Mouse (Mus musculus): Measurements from ENCODE around the gene 1110051M20Rik. TPM values are rescaled to one million over a fixed set of nuclear protein-coding genes. Genes with fewer than 3 reads are reported as not detected.
A peak's percentile ranks its signal among the peaks of the same experiment; 100 is the strongest.

The 1110051M20Rik gene
- total RNA-seq, 2 experiments from 2014 or later: 110 to 122 TPM

- Histone ChIP-seq H3K27ac (no peak overlapping the region), H3K4me3 (no peak overlapping the region)
- TF ChIP-seq CTCF (conservative IDR thresholded peaks at IDR 0.05): no peak
- no peak for DNase-seq (ENCODE audit: low spot score in 2 of 2)
Measured at GRCm38 (mm10) chr2:91321923-91322322, 122.6 kb downstream of the 1110051M20Rik start.

GRCm38 (mm10) chr2:91320559-91321529 lies 123.7 kb downstream of the 1110051M20Rik start:
- DNase-seq (ENCODE audit: low spot score in 2 of 2): no peak
- no peak for TF ChIP-seq CTCF (conservative IDR thresholded peaks at IDR 0.05)
- no peak overlapping the region for H3K27ac ChIP-seq
- H3K4me3 ChIP-seq: no peak overlapping the region

GRCm38 (mm10) chr2:91314184-91314583 lies 130.3 kb downstream of the 1110051M20Rik start:
- DNase-seq (ENCODE audit: low spot score in 2 of 2): no peak
- Histone ChIP-seq H3K4me3 (no peak overlapping the region), H3K27ac (peak overlapping the region; percentile 76; the same call in 1 of the 2 replicates)
- TF ChIP-seq CTCF (conservative IDR thresholded peaks at IDR 0.05): no peak

- no peak overlapping the region for H3K4me3 ChIP-seq
- peak in 1 of 2 experiments; percentile 44 for DNase-seq (ENCODE audit: low spot score in 2 of 2)
- H3K27ac ChIP-seq: peak overlapping the region; percentile 76
- no peak for TF ChIP-seq CTCF (conservative IDR thresholded peaks at IDR 0.05)
Measured at GRCm38 (mm10) chr2:91312578-91313311, 131.8 kb downstream of the 1110051M20Rik start.

GRCm38 (mm10) chr2:91309546-91309945 lies 135.0 kb downstream of the 1110051M20Rik start:
- Histone ChIP-seq H3K4me3 (no peak overlapping the region), H3K27ac (no peak overlapping the region)
- no peak for DNase-seq (ENCODE audit: low spot score in 2 of 2)
- no peak for TF ChIP-seq CTCF (conservative IDR thresholded peaks at IDR 0.05)

- TF ChIP-seq CTCF (conservative IDR thresholded peaks at IDR 0.05): no peak
- DNase-seq (ENCODE audit: low spot score in 2 of 2): no peak
- H3K27ac ChIP-seq: peak overlapping the region; percentile 19; the same call in 1 of the 2 replicates
- no peak overlapping the region for H3K4me3 ChIP-seq
Measured at GRCm38 (mm10) chr2:91308680-91309079, 135.8 kb downstream of the 1110051M20Rik start.

- TF ChIP-seq CTCF (conservative IDR thresholded peaks at IDR 0.05): no peak
- DNase-seq (ENCODE audit: low spot score in 2 of 2): no peak
- no peak overlapping the region for H3K4me3 ChIP-seq
- H3K27ac ChIP-seq: no peak overlapping the region
Measured at GRCm38 (mm10) chr2:91306589-91306988, 137.9 kb downstream of the 1110051M20Rik start.

GRCm38 (mm10) chr2:91305926-91306325 lies 138.6 kb downstream of the 1110051M20Rik start:
- TF ChIP-seq CTCF (conservative IDR thresholded peaks at IDR 0.05): no peak
- no peak for DNase-seq (ENCODE audit: low spot score in 2 of 2)
- Histone ChIP-seq H3K4me3 (no peak overlapping the region), H3K27ac (no peak overlapping the region)

GRCm38 (mm10) chr2:91302845-91303244 lies 141.7 kb downstream of the 1110051M20Rik start:
- no peak for TF ChIP-seq CTCF (conservative IDR thresholded peaks at IDR 0.05)
- peak overlapping the region; percentile 88 for H3K27ac ChIP-seq
- H3K4me3 ChIP-seq: no peak overlapping the region
- peak; percentile 55 to 73 for DNase-seq (ENCODE audit: low spot score in 2 of 2)

- no peak for DNase-seq (ENCODE audit: low spot score in 2 of 2)
- peak; percentile 40 for TF ChIP-seq CTCF (conservative IDR thresholded peaks at IDR 0.05)
- Histone ChIP-seq H3K27ac (peak overlapping the region; percentile 88; the same call in 1 of the 2 replicates), H3K4me3 (no peak overlapping the region)
Measured at GRCm38 (mm10) chr2:91301836-91302235, 142.7 kb downstream of the 1110051M20Rik start.

GRCm38 (mm10) chr2:91300784-91301183 lies 143.7 kb downstream of the 1110051M20Rik start:
- no peak for DNase-seq (ENCODE audit: low spot score in 2 of 2)
- H3K27ac ChIP-seq: no peak overlapping the region
- no peak overlapping the region for H3K4me3 ChIP-seq
- peak; percentile 45 for TF ChIP-seq CTCF (conservative IDR thresholded peaks at IDR 0.05)

GRCm38 (mm10) chr2:91299156-91299555 lies 145.3 kb downstream of the 1110051M20Rik start:
- TF ChIP-seq CTCF (conservative IDR thresholded peaks at IDR 0.05): no peak
- H3K4me3 ChIP-seq: no peak overlapping the region
- no peak overlapping the region for H3K27ac ChIP-seq
- DNase-seq (ENCODE audit: low spot score in 2 of 2): no peak

- DNase-seq (ENCODE audit: low spot score in 2 of 2): no peak
- no peak overlapping the region for H3K4me3 ChIP-seq
- TF ChIP-seq CTCF (conservative IDR thresholded peaks at IDR 0.05): no peak
- H3K27ac ChIP-seq: no peak overlapping the region
Measured at GRCm38 (mm10) chr2:91295895-91296294, 148.6 kb downstream of the 1110051M20Rik start.
